Mouse (Mus musculus): Measurements from ENCODE around the gene Gm28374. TPM values are rescaled to one million over a fixed set of nuclear protein-coding genes. Genes with fewer than 3 reads are reported as not detected.

Gene Gm28374
- polyA plus RNA-seq, 2 experiments, result 0.16 to 0.38 TPM

DNA sequence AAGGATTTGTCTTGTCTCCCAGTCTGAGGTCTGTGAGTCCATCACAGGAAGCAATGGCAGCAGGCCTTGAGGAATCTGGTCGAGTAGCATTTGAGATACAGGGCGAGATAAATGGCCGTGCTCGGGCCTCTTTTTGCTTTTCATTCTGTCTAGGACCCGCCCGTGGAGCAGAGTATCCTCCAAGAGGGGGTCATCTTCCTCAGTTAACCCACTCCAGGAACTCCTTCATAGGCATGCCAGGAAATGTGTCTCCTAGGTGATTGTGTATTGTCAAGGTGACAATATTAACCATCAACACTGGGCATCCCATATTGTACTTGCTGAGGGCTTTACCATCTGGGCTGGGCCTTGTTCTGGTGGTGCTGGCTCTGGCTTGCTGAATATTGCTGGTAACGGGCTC, 12.1 kb upstream of the Gm28374 start, which contains the start of gene AC131692.1:
AC131692.1 (plus strand) TSS at position 301 of the 400 bp plus-strand sequence.
- Histone ChIP-seq H3K27ac (no peak within 1 kb of the TSS), H3K27me3 (ENCODE audit: control insufficient read depth, insufficient read depth, low read length) (no peaks in the 10 kb centered on the region), H3K9ac (replicated peaks) (no peak within 1 kb of the TSS), H3K4me3 (ENCODE audit: insufficient read depth in 1 of 2, low read depth in 2 of 2, low read length in 2 of 2) (no peak within 1 kb of the TSS), H3K9me3 (ENCODE audit: control insufficient read depth, low read length) (no peaks in the 10 kb centered on the region), H3K4me2 (ENCODE audit: low read depth) (no peak within 1 kb of the TSS), H3K36me3 (replicated peaks; ENCODE audit: control insufficient read depth, insufficient read depth, low read depth) (peaks cover 53% of the 10 kb centered on the region), H3K4me1 (replicated peaks; ENCODE audit: control insufficient read depth in 2 of 2, insufficient read depth in 2 of 2, low read length in 1 of 2) (no peaks in the 10 kb centered on the region)
- no peak for ATAC-seq (ENCODE audit: insufficient read depth)
- 77% methylated on average over 7 of the region's 7 CpGs for WGBS (ENCODE audit: insufficient replicate concordance)
- TF ChIP-seq EP300 (IDR thresholded peaks at IDR 0.05; ENCODE audit: low read depth) (no peak), CTCF (IDR thresholded peaks at IDR 0.05; ENCODE audit: low read depth) (no peak)
- DNase-seq (ENCODE audit: low read depth in 3 of 3, low spot score in 3 of 3), result no peak

GRCm38 (mm10) chr19:6088841-6089240, 6.8 kb upstream of the Gm28374 start:
- 93% methylated on average over 13 of the region's 13 CpGs for WGBS (ENCODE audit: insufficient replicate concordance)
- no peak for DNase-seq (ENCODE audit: low read depth in 3 of 3, low spot score in 3 of 3)
- H3K9ac ChIP-seq (replicated peaks), result no peak overlapping the region
- no peak for ATAC-seq (ENCODE audit: insufficient read depth)
- no peaks in the 10 kb centered on the region for H3K9me3 ChIP-seq (ENCODE audit: control insufficient read depth, low read length)
- H3K4me2 ChIP-seq (ENCODE audit: low read depth), result no peak overlapping the region
- H3K36me3 ChIP-seq (replicated peaks; ENCODE audit: control insufficient read depth, insufficient read depth, low read depth), result peaks cover 66% of the 10 kb centered on the region
- H3K27ac ChIP-seq, result no peak overlapping the region
- no peak overlapping the region for H3K4me3 ChIP-seq (ENCODE audit: insufficient read depth in 1 of 2, low read depth in 2 of 2, low read length in 2 of 2)
- no peaks in the 10 kb centered on the region for H3K27me3 ChIP-seq (ENCODE audit: control insufficient read depth, insufficient read depth, low read length)
- no peak for TF ChIP-seq CTCF (IDR thresholded peaks at IDR 0.05; ENCODE audit: low read depth)
- TF ChIP-seq EP300 (IDR thresholded peaks at IDR 0.05; ENCODE audit: low read depth), result no peak
- H3K4me1 ChIP-seq (replicated peaks; ENCODE audit: control insufficient read depth in 2 of 2, insufficient read depth in 2 of 2, low read length in 1 of 2), result peaks cover 7 to 8% of the 10 kb centered on the region in 2 experiments; a peak in 3 of 4 replicates

- H3K27ac ChIP-seq, result peak overlapping the region; percentile 87
- H3K9ac ChIP-seq (replicated peaks), result peak overlapping the region; percentile 93
- peaks cover 36% of the 10 kb centered on the region for H3K36me3 ChIP-seq (replicated peaks; ENCODE audit: control insufficient read depth, insufficient read depth, low read depth)
- H3K4me3 ChIP-seq (ENCODE audit: insufficient read depth in 1 of 2, low read depth in 2 of 2, low read length in 2 of 2), result peak overlapping the region; percentile 81
- H3K27me3 ChIP-seq (ENCODE audit: control insufficient read depth, insufficient read depth, low read length), result no peaks in the 10 kb centered on the region
- DNase-seq (ENCODE audit: low read depth in 3 of 3, low spot score in 3 of 3), result peak; percentile 73 to 81 (median 77)
- H3K4me1 ChIP-seq (replicated peaks; ENCODE audit: control insufficient read depth in 2 of 2, insufficient read depth in 2 of 2, low read length in 1 of 2), result peaks cover 9 to 10% of the 10 kb centered on the region in 2 experiments; a peak in 3 of 4 replicates
- H3K9me3 ChIP-seq (ENCODE audit: control insufficient read depth, low read length), result no peaks in the 10 kb centered on the region
- H3K4me2 ChIP-seq (ENCODE audit: low read depth), result peak overlapping the region; percentile 92
- peak; percentile 75 for ATAC-seq (ENCODE audit: insufficient read depth)
- TF ChIP-seq CTCF (IDR thresholded peaks at IDR 0.05; ENCODE audit: low read depth), result no peak
- TF ChIP-seq EP300 (IDR thresholded peaks at IDR 0.05; ENCODE audit: low read depth), result no peak
- under 1% methylated on average over 17 of the region's 17 CpGs for WGBS (ENCODE audit: insufficient replicate concordance)
Measured at GRCm38 (mm10) chr19:6085417-6085879, 3.4 kb upstream of the Gm28374 start.

DNA sequence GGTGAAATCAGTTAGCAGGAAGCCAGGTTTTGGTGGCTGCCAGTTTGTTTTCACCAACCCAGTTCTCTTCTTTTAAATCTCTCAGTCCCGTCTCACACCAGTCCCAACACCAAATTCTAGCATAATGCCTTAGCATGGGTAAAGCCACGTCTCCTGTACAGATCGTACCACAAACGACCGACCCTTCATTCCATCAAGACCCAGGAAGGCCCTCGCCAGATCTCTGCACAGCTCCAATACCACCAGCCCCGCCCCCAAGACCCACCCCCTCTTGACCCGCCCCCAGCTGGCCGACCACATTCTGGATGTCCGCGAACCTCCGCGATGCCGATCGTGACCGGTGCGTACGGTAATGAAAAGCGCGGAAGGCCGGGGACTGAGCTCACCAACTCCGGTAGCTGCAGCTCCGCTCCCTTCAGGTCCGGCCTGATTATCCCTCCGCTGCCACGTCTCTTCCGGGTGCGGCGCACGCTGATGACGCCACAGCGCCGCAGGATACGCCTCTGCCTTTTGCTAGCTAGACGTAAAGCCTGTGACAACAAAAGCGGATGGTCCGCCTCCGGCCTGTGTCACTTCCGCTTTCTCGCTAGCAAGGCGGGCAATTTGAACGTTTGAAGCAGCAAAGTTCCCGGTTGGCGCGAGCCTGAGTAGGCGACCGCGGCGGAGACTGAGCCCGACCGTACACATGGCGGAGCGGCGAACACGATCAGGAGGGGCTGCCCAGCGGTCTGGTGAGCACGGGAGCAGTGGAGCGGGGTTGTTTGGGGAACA, 2.6 kb upstream of the Gm28374 start, which contains the start of the genes Zfpl1 and Cdca5:
Zfpl1 (minus strand) TSS at position 479 of the 771 bp plus-strand sequence.
Cdca5 (plus strand) TSS at position 506 of the 771 bp plus-strand sequence.
- peaks cover 28% of the 10 kb centered on the region for H3K36me3 ChIP-seq (replicated peaks; ENCODE audit: control insufficient read depth, insufficient read depth, low read depth)
- under 1% methylated on average over 58 of the region's 58 CpGs for WGBS (ENCODE audit: insufficient replicate concordance)

GRCm38 (mm10) chr19:6079983-6080480, 2.0 kb downstream of the Gm28374 start, which contains the start of gene Tmem262:
Gene Tmem262, plus strand, starts transcription at chr19:6080033.
- H3K9me3 ChIP-seq (ENCODE audit: control insufficient read depth, low read length), result no peaks in the 10 kb centered on the region
- no peaks in the 10 kb centered on the region; the same call in none of the 2 replicates for H3K36me3 ChIP-seq (replicated peaks; ENCODE audit: control insufficient read depth, insufficient read depth, low read depth)
- no peak within 1 kb of the TSS for H3K4me2 ChIP-seq (ENCODE audit: low read depth)
- ATAC-seq (ENCODE audit: insufficient read depth), result no peak
- TF ChIP-seq CTCF (IDR thresholded peaks at IDR 0.05; ENCODE audit: low read depth) (no peak), EP300 (IDR thresholded peaks at IDR 0.05; ENCODE audit: low read depth) (no peak)
- no peaks in the 10 kb centered on the region for H3K27me3 ChIP-seq (ENCODE audit: control insufficient read depth, insufficient read depth, low read length)
- H3K4me3 ChIP-seq (ENCODE audit: insufficient read depth in 1 of 2, low read depth in 2 of 2, low read length in 2 of 2), result no peak within 1 kb of the TSS
- DNase-seq (ENCODE audit: low read depth in 3 of 3, low spot score in 3 of 3), result no peak
- WGBS (ENCODE audit: insufficient replicate concordance), result 70% methylated on average over 12 of the region's 12 CpGs
- H3K4me1 ChIP-seq (replicated peaks; ENCODE audit: control insufficient read depth in 2 of 2, insufficient read depth in 2 of 2, low read length in 1 of 2), result peaks cover 4 to 13% of the 10 kb centered on the region in 2 experiments; a peak in 3 of 4 replicates
- no peak within 1 kb of the TSS for H3K27ac ChIP-seq
- H3K9ac ChIP-seq (replicated peaks), result no peak within 1 kb of the TSS

More for the DNA sequence above, 2.6 kb upstream of the Gm28374 start, which contains the start of the genes Zfpl1 and Cdca5:
- Histone ChIP-seq H3K4me2 (ENCODE audit: low read depth) (peak within 1 kb of the TSS; percentile 92), H3K4me3 (ENCODE audit: insufficient read depth in 1 of 2, low read depth in 2 of 2, low read length in 2 of 2) (peak within 1 kb of the TSS; percentile 81), H3K27me3 (ENCODE audit: control insufficient read depth, insufficient read depth, low read length) (no peaks in the 10 kb centered on the region), H3K9ac (replicated peaks) (peak within 1 kb of the TSS; percentile 93), H3K9me3 (ENCODE audit: control insufficient read depth, low read length) (no peaks in the 10 kb centered on the region), H3K4me1 (replicated peaks; ENCODE audit: control insufficient read depth in 2 of 2, insufficient read depth in 2 of 2, low read length in 1 of 2) (peaks cover 9 to 10% of the 10 kb centered on the region in 2 experiments; a peak in 3 of 4 replicates), H3K27ac (peak within 1 kb of the TSS; percentile 87)
- TF ChIP-seq CTCF (IDR thresholded peaks at IDR 0.05; ENCODE audit: low read depth) (0 out of 2 replicates have a peak, but pooled peaks have one; percentile 14), EP300 (IDR thresholded peaks at IDR 0.05; ENCODE audit: low read depth) (no peak)
- DNase-seq (ENCODE audit: low read depth in 3 of 3, low spot score in 3 of 3), result peak; percentile 98
- ATAC-seq (ENCODE audit: insufficient read depth), result peak; percentile 86

All from liver, embryonic 14.5 days (tissue).